In genomic region chr10:20854621-20855363, GRCm38 (mm10) we compare ENCODE assay signal across 8 mouse cellular contexts.
DNase-seq lines count a peak whose midpoint lies in the region; ATAC-seq lines count a peak whose summit lies in the region.

No protein-coding gene starts in this region.

- DNase-seq in kidney, postnatal 4 days, result peak; percentile 18 to 28
- DNase-seq in kidney, adult 8-10 months, result no peak
- peak; percentile 44 for DNase-seq in embryo, embryonic 9.5 days (ENCODE audit: extremely low spot score)
- peak; percentile 28 to 47 for DNase-seq in gastrocnemius, postnatal 4 days (ENCODE audit: low spot score in 2 of 2)
- DNase-seq in layer of hippocampus, postnatal 10 days (ENCODE audit: low spot score in 2 of 2), result peak; percentile 53 to 66
- no peak for DNase-seq in adipocyte (ENCODE audit: low spot score)

- H3K36me3 ChIP-seq in lung, embryonic 15.5 days, result no peaks in the 10 kb centered on the region
- no peaks in the 10 kb centered on the region for H3K36me3 ChIP-seq in neural tube, embryonic 14.5 days (ENCODE audit: control insufficient read depth, insufficient read depth, low read length)

- peaks cover 8% of the 10 kb centered on the region for H3K4me1 ChIP-seq in lung, embryonic 15.5 days
- H3K4me1 ChIP-seq in neural tube, embryonic 14.5 days (ENCODE audit: control insufficient read depth, insufficient read depth, low read length), result 0 out of 2 replicates have a peak, but pooled peaks cover 9% of the 10 kb centered on the region

- no peak overlapping the region for H3K27ac ChIP-seq in lung, embryonic 15.5 days
- peak overlapping the region; percentile 49; the same call in 1 of the 2 replicates for H3K27ac ChIP-seq in neural tube, embryonic 14.5 days (ENCODE audit: low read depth, low read length)

- no peaks in the 10 kb centered on the region for H3K9me3 ChIP-seq in lung, embryonic 15.5 days
- no peaks in the 10 kb centered on the region for H3K9me3 ChIP-seq in neural tube, embryonic 14.5 days (ENCODE audit: control insufficient read depth, low read length)

- H3K9ac ChIP-seq in lung, embryonic 15.5 days, result no peak overlapping the region
- H3K9ac ChIP-seq in neural tube, embryonic 14.5 days (replicated peaks; ENCODE audit: low read depth, low read length), result peak overlapping the region; percentile 12; the same call in 1 of the 2 replicates

- no peaks in the 10 kb centered on the region for H3K27me3 ChIP-seq in lung, embryonic 15.5 days
- H3K27me3 ChIP-seq in neural tube, embryonic 14.5 days (ENCODE audit: control insufficient read depth, insufficient read depth, low read length), result no peaks in the 10 kb centered on the region

- WGBS in lung, embryonic 15.5 days, result 13% methylated on average over 14 of the region's 14 CpGs
- WGBS in neural tube, embryonic 14.5 days, result 26% methylated on average over 14 of the region's 14 CpGs

- peak; percentile 67; the same call in 1 of the 2 replicates for ATAC-seq in lung, embryonic 15.5 days (ENCODE audit: borderline replicate concordance, extremely low read depth, low FRiP score, low TSS enrichment)
- peak; percentile 89 for ATAC-seq in neural tube, embryonic 14.5 days (ENCODE audit: low read depth)

- H3K4me2 ChIP-seq in lung, embryonic 15.5 days, result peak overlapping the region; percentile 47
- peak overlapping the region; percentile 34 for H3K4me2 ChIP-seq in neural tube, embryonic 14.5 days (ENCODE audit: low read depth, low read length)

- peak overlapping the region; percentile 12; the same call in 1 of the 2 replicates for H3K4me3 ChIP-seq in lung, embryonic 15.5 days
- H3K4me3 ChIP-seq in neural tube, embryonic 14.5 days (ENCODE audit: low read depth, low read length), result no peak overlapping the region

Comparison
In these comparisons a context has a peak if more than half of its experiments do, and no peak if none do; other contexts are left out.
1. DNase-seq: peak in kidney, postnatal 4 days (2 of 2), embryo, embryonic 9.5 days (single experiment), gastrocnemius, postnatal 4 days (2 of 2) and layer of hippocampus, postnatal 10 days (2 of 2); none in kidney, adult 8-10 months (0 of 2) and adipocyte (single experiment).